Mouse (Mus musculus) neural tube, embryonic 10.5 days (tissue): ENCODE data around the gene 4930404N11Rik.

Source experiments
- DNase-seq: peaks from one replicate; pipeline ENCODE4 v3.0.0-alpha.2; 2017; ENCODE audit warnings: low spot score; ENCODE audit errors: extremely low spot score

The 4930404N11Rik gene

DNA sequence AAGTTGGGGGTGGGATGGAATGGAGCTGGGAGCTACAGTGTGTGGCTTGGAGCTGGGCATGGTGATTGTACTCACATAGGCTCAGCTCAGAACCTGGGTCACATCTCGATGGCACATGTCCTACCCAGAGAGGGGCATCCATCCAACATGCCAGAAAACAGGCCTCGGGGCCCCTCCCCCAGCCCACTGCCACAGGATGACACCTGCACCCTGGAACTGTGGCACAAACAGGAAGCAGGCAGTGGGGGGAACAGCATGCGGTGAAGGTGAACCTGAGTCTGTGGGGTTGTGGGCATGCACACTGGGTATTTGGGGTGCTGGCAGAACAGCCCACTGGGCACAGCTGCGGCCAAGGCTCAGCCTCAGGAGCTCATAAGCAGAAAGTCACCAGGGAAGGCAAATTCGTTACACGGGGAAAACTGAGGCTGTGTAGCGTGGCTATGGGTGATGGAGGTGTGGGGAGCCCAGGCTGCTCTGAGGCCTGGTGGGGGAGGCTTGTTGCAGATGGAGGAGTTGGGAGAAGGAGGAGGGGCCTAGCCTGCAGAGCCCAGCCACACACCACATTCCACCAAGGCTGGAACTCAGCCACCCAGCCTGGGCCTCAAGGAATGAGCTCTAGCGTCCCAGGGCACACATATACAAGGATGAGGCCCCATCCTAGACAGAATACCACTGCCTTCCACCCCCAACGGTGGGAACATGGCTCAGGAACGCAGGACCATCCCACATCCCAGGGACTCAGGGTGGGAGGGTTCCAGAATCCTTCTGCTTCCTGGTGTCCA, 36.2 kb downstream of the 4930404N11Rik start:
- no peak for DNase-seq

- no peak for DNase-seq
These were observed 37.2 kb downstream of the 4930404N11Rik start, which contains the start of gene Tbxa2r for GRCm38 (mm10) chr10:81328386-81328785. Gene Tbxa2r, plus strand, starts transcription at chr10:81328731.

DNA sequence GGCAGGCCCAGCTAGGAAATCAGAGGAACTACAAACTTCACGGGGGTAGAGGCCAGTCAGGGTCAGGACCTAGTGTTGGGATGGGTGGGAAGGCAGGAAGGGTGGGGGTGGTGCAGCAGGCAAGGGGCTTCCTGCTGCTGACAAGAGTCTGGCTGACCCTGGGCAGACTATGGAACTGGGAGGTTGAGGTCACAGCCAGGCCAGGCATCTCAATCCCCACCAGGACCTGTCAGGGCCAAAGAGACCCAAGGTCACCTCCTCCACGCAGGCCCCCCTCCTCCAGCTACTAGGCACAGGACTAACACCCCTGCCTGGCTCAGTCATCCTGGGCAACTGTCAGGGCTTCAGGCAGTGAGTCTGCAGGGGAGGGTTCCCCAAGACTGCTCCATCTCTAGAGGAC, 37.7 kb downstream of the 4930404N11Rik start:
- DNase-seq = no peak

GRCm38 (mm10) chr10:81326858-81327257, 38.8 kb downstream of the 4930404N11Rik start:
- no peak for DNase-seq

DNA sequence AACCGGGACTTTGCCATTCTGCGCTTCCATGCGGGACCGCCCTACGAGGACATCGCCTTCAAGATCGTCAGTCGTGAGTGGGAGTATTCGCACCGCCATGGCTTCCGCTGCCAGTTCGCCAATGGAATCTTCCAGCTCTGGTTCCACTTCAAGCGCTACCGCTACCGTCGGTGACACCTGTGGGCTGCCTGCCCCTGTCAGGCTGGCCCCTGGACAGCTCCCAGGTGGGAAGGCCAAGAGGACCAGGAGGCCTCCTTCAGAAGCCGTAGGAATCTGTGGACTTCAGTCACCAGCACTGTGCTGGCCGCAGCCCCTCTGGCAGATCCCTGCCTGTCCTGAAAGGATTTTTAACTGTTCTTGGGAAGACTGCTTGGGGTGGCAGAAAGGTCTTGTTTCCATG, 39.8 kb downstream of the 4930404N11Rik start:
- no peak for DNase-seq

DNA sequence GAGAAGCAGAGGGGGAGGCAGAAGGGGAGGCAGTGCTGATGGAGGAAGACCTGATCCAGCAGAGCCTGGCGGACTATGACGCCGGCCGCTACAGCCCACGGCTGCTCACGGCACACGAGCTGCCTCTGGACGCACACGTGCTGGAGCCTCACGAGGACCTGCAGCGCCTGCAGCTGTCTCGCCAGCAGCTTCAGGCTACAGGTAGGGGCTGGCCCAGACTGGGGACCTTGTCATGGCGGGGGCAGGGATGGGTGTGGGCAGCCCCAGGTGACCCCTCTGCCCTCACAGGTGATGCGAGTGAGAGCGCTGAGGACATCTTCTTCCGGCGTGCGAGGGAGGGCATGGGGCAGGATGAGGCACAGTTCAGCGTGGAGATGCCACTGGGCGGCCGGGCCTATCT, 40.4 kb downstream of the 4930404N11Rik start:
- no peak for DNase-seq

- DNase-seq = no peak
These were observed 41.7 kb downstream of the 4930404N11Rik start for GRCm38 (mm10) chr10:81323791-81324530.

GRCm38 (mm10) chr10:81323141-81323775, 42.4 kb downstream of the 4930404N11Rik start:
- DNase-seq = no peak

GRCm38 (mm10) chr10:81322444-81322843, 43.2 kb downstream of the 4930404N11Rik start:
- DNase-seq = no peak

DNA sequence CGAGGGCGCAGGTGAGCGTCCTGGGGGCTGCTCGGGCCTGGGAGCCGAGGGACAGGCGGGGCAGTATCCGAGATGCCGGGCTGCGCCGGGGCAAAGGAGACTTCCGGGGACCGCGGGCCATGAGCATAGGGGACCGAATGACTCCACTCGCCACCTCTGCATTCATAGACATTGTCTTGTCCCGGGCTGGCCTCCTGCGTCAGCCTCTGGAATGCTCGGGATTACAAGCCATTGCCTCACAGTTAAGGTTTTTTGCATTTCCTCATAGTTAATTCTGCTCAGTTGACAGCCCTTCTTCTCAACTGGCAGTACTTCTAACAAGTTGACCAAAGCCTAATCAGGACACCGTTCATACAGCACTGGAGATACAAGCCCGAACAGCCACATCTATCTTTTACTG, 44.2 kb downstream of the 4930404N11Rik start:
- no peak for DNase-seq

DNA sequence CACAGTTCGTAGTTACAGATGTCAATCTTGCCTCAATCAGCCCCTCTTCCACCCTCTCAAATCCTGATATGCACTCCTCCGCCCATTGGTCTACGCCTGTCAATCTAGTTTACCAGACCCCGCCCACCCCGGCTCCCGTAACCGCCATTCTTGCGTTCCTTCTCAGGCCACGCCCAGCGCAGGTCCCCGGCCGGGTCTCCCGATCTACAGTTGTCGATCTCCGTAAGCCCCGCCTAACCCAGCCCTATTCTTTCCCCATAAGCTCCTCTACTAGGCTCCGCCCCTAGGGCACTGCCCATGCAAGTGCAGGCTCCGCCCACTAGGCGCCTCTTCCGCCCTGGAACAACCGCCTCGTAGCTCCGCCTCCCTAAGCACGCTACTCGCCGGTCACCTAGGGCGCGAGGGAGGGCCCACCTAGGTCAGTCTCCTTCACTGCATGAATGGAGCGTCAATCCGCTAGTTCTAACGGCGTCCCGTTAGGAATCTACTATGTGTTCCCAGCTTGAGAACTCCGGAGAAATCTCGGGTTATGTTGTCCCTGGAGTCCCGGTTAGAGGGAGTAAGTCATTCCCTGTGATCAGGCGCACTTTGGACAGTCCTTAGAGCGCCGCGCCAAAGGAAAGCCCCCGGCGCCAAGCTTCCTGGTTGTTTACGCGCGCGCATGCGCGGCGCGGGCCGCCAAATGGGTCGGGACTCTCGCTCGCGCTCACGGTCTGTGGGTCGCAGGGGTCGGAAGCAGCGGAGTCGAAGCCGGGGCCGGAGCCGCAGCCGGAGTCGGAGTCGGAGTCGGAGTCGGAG, 44.9 kb downstream of the 4930404N11Rik start, which contains the start of gene Cactin:
Gene Cactin, plus strand, starts transcription at position 554 of the 798 bp plus-strand sequence.
- peak; percentile 98 for DNase-seq

DNA sequence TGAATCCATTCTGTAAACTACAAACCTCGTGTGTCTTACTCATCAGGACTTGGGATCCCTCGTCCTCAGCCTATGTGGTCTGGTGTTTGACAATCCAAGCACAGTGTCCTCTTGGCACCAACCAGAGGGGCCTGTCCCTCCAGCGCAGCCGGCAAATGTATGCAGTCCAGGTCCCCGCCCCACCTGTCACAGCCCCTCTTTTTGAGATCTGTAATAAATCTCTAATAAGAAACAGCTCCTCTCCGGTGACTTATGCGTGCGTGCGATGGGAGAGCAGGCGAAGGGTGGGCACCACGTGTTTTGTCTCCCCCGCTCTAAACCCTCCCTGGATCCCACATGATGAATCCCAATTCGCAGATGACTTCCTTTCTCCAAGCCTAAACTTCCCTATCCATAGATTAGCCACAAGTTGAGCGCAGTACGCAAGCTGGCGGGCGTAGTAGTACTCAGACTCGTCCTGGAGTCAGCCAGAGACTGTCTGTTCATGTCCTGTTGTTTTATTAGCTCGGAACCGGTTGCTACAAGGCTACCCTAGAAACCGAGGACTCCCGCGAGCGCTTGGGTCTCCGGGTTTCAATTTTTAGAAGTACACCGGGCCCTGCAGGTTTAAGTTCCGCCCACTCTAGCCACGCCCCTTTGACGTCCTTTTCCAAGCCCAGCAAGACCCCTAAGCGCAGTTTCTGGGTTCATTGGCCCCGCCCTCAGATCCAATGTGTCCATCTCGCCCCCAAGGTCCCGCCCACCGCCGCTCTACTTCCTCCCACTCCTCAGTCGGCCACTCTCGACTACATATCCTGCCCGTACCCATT, 45.7 kb downstream of the 4930404N11Rik start:
- DNase-seq = peak; percentile 97

DNA sequence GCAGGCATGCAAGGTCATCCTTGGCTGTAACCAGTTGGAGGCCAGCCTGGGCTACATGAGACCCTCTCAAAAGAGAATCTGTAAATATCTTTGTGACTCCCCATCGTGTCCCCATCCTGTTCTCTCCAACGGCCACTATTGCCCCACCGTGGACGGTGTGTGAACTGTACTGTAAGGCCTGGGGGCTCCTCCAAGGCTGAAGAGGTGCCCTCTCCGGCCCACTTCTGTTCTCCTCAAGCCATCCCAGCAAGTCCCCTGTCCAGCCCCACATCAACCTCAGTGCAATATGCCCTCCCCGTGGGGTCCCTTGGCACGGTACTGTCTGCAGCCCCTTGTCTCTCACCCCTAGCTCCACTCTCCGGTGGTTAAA, 46.3 kb downstream of the 4930404N11Rik start:
- no peak for DNase-seq

DNA sequence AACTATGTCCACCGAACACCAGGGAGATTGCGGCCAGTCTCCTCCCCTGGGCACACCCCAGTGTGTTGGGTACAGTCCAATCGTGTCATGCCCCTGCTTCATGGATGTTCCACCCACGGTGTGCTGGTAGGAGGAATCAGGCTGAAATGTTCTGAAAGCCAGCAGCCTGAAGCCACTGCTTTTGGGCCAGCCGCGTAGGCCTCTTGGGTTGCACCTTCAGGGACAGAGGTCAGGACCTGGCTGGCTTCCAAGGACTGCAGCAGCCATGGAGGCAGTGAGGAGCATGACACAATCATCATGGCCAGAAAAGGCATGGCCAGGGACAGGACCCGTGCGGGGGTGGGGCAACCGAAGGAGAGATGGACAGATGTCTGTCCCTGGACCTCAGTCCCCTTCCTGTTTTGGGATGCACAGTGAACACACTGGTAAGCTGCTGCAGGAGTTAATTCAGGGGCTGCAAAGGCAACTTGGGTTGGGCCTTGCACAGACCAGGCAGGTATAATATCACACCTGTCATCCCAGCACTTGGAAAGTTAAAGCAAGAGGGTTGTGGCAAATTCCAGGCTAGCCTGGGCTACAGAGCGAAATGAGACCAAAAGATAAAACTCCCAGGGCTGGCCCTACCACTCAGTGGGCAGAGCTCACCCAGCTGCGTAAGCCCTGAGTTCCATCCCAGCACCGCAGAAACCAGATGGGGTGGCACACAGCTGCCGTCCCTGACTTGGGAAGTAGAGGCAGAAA, 46.9 kb downstream of the 4930404N11Rik start:
- DNase-seq = no peak

GRCm38 (mm10) chr10:81317273-81317672, 48.3 kb downstream of the 4930404N11Rik start:
- DNase-seq = no peak

DNA sequence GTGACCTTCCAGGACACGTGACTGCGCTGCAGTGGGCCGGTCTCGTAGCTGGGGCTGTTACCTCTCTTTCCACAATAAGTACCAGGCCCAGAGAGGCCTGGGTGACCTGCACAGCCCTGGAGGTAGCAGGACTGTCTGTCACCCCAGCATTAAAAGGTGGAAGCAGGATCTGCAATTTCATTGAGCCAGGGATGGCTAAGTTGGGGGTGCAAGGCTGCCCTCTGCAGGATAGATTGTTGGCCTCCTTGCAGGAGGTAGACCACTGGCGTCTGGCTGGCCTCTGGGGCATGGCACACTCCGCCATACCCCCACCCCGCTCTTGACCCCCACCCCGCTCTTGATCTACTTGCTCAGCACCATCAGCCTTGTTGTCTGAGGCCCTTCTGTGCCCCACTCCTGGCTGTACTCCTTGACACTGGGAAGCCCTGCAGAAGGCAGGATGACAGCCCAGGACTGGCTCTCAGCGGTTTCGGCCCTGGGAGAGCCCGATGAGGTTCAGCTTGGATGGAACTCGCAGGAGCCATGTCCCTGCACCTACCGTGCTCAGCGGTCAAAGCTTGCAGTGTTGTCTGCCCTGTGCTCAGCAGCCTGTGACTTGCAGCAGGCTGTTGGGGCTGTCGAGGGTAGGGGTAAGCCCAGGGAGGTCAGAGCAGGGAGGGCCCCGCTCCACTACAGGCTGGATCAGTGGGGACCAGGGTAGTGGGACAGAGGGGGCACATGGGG, 49.1 kb downstream of the 4930404N11Rik start:
- no peak for DNase-seq

GRCm38 (mm10) chr10:81315587-81315986, 50.0 kb downstream of the 4930404N11Rik start:
- DNase-seq = no peak

- DNase-seq = no peak
These were observed 51.4 kb downstream of the 4930404N11Rik start for GRCm38 (mm10) chr10:81314201-81314600.

DNA sequence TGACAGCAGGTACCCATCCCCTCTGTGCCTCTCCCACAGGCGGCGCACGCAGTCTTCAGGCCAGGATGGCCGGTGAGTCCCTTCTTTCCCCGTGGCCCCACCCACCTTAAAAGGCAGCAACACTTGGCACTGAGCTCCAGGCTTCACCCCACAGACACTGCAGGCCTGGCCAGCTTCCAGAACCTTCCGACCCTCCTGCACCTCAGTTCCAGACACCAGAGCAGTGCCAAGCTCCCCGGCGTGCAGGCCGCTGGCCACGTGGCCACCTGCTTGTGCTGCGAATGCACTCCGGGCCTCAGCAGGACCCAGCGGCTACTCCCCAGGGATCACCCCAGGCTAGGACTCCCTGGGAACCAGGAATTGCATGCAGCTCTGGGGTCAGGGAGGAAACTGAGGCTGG, 52.0 kb downstream of the 4930404N11Rik start:
- no peak for DNase-seq
